Mouse (Mus musculus): ENCODE data around the gene Gm28374.

- TF ChIP-seq POLR2A (IDR thresholded peaks at IDR 0.05; ENCODE audit: borderline replicate concordance, low read depth, low read length) = no peak
- no peak for TF ChIP-seq CTCF (IDR thresholded peaks at IDR 0.05; ENCODE audit: low read depth, low read length)
These were observed 2.6 kb upstream of the Gm28374 start, which contains the start of the genes Zfpl1 and Cdca5 for GRCm38 (mm10) chr19:6084478-6085248.

Data from bone marrow macrophage, adult 2 months (primary cell).